Mouse (Mus musculus) CH12.LX (cell line): ENCODE data around the gene Taf5l. TPM values are rescaled to one million over a fixed set of nuclear protein-coding genes. Genes with fewer than 3 reads are reported as not detected.
A peak's percentile ranks its signal among the peaks of the same experiment; 100 is the strongest.

Experiments
- DNase-seq: peaks from one replicate; pipeline ENCODE4 v3.0.0-alpha.2; 2013; ENCODE audit errors: extremely low read depth
- H3K27ac ChIP-seq: 2 replicates; pipeline ENCODE4 v1.5.1; 2012; ENCODE audit warnings: low read depth, mild to moderate bottlenecking, control low read depth, moderate library complexity; ENCODE audit not compliant: insufficient read depth
- H3K27me3 ChIP-seq: replicated peaks from 2 replicates; pipeline ENCODE3; 2012; ENCODE audit warnings: inconsistent platforms
- H3K36me3 ChIP-seq, 2 experiments: replicated peaks in 1 of 2; 2 replicates each; pipeline versions ENCODE3 to v1.6.1; 2012; ENCODE audit warnings: inconsistent platforms in 1 of 2, low read length in 1 of 2, mild to moderate bottlenecking in 1 of 2, mixed read lengths in 1 of 2, moderate library complexity in 1 of 2; ENCODE audit not compliant: control insufficient read depth in 1 of 2, insufficient read depth in 1 of 2
- H3K4me1 ChIP-seq, 2 experiments: 2 replicates each; pipeline ENCODE4 v1.6.1; 2012; ENCODE audit warnings: inconsistent platforms in 1 of 2, moderate library complexity in 1 of 2; ENCODE audit not compliant: insufficient read depth in 2 of 2, control insufficient read depth in 1 of 2
- H3K4me2 ChIP-seq: 2 replicates; pipeline ENCODE4 v1.6.1; 2012; ENCODE audit warnings: low read depth, mild to moderate bottlenecking, control low read depth; ENCODE audit not compliant: poor library complexity, insufficient read depth, severe bottlenecking
- H3K4me3 ChIP-seq, 3 experiments: fragments of 150-350 bp in 1 of 3; sonication (generic) in 1 of 3; replicated peaks in 1 of 3; 2 replicates each; pipeline versions ENCODE3 to v1.5.1; 2011 to 2012; ENCODE audit warnings: low read depth in 2 of 3, low read length in 2 of 3, mild to moderate bottlenecking in 2 of 3, moderate library complexity in 2 of 3, control low read depth in 1 of 3, improper control_type of control experiment in 1 of 3, inconsistent platforms in 1 of 3, mixed read lengths in 1 of 3; ENCODE audit not compliant: poor library complexity in 1 of 3
- H3K79me2 ChIP-seq: replicated peaks from 2 replicates; pipeline ENCODE4 v1.6.1; 2012; ENCODE audit warnings: mild to moderate bottlenecking, moderate library complexity; ENCODE audit not compliant: control insufficient read depth, poor library complexity, insufficient read depth, severe bottlenecking; ENCODE audit errors: extremely low read depth
- H3K9ac ChIP-seq: 2 replicates; pipeline ENCODE4 v1.6.1; 2012; ENCODE audit warnings: low read depth, mild to moderate bottlenecking, control low read depth, moderate library complexity; ENCODE audit not compliant: insufficient read depth
- H3K9me3 ChIP-seq: replicated peaks from 2 replicates; pipeline ENCODE3; 2012; ENCODE audit warnings: low read length, inconsistent platforms, mixed read lengths
- CHD2 ChIP-seq: IDR thresholded peaks from 2 replicates; pipeline ENCODE4 v1.6.1; 2011; ENCODE audit warnings: low read length, improper control_type of control experiment
- CTCF ChIP-seq, 2 experiments: IDR thresholded peaks in 1 of 2; conservative IDR thresholded peaks in 1 of 2; 2 replicates each; pipeline ENCODE4 v1.5.1; 2011 to 2012; ENCODE audit warnings: low read depth in 2 of 2, low read length in 2 of 2, improper control_type of control experiment in 1 of 2, inconsistent platforms in 1 of 2, mild to moderate bottlenecking in 1 of 2, moderate library complexity in 1 of 2
- E2F4 ChIP-seq: IDR thresholded peaks from 2 replicates; pipeline ENCODE4 v1.6.1; 2011; ENCODE audit warnings: low read depth, low read length, improper control_type of control experiment; ENCODE audit not compliant: insufficient replicate concordance
- ELF1 ChIP-seq: IDR thresholded peaks from 2 replicates; pipeline ENCODE4 v1.6.1; 2014; ENCODE audit warnings: low read depth, mild to moderate bottlenecking, inconsistent platforms, low read length, improper control_type of control experiment
- EP300 ChIP-seq: IDR thresholded peaks from 2 replicates; pipeline ENCODE4 v1.6.1; 2011; ENCODE audit warnings: low read length, improper control_type of control experiment
- ETS1 ChIP-seq: conservative IDR thresholded peaks from 2 replicates; pipeline ENCODE4 v1.6.1; 2012; ENCODE audit warnings: low read depth, mild to moderate bottlenecking, inconsistent platforms, low read length, improper control_type of control experiment, moderate library complexity
- GABPA ChIP-seq: IDR thresholded peaks from 2 replicates; pipeline ENCODE4 v1.6.1; 2012; ENCODE audit warnings: low read depth, low read length, improper control_type of control experiment, inconsistent platforms; ENCODE audit not compliant: insufficient replicate concordance
- IRF4 ChIP-seq: IDR thresholded peaks from 2 replicates; pipeline ENCODE4 v1.6.1; 2014; ENCODE audit warnings: low read depth, mild to moderate bottlenecking, inconsistent platforms, low read length, improper control_type of control experiment
- JUN ChIP-seq: IDR thresholded peaks from 2 replicates; pipeline ENCODE4 v1.6.1; 2011; ENCODE audit warnings: low read depth, mild to moderate bottlenecking, low read length, improper control_type of control experiment, moderate library complexity; ENCODE audit not compliant: insufficient read depth
- JUND ChIP-seq: conservative IDR thresholded peaks from 2 replicates; pipeline ENCODE4 v1.6.1; 2011; ENCODE audit warnings: low read depth, low read length, improper control_type of control experiment
- KAT2A ChIP-seq: IDR thresholded peaks from 2 replicates; pipeline ENCODE4 v1.6.1; 2012; ENCODE audit warnings: low read length, improper control_type of control experiment, inconsistent platforms; ENCODE audit not compliant: insufficient replicate concordance
- MAFK ChIP-seq: IDR thresholded peaks from 2 replicates; pipeline ENCODE4 v1.6.1; 2011; ENCODE audit warnings: low read length, improper control_type of control experiment; ENCODE audit not compliant: insufficient replicate concordance
- MAZ ChIP-seq: IDR thresholded peaks from 2 replicates; pipeline ENCODE4 v1.6.1; 2012; ENCODE audit warnings: low read depth, mild to moderate bottlenecking, inconsistent platforms, low read length, improper control_type of control experiment, moderate library complexity
- MXI1 ChIP-seq: IDR thresholded peaks from 2 replicates; pipeline ENCODE4 v1.6.1; 2011; ENCODE audit warnings: mild to moderate bottlenecking, low read depth, low read length, improper control_type of control experiment
- NRF1 ChIP-seq: IDR thresholded peaks from 2 replicates; pipeline ENCODE4 v1.6.1; 2014; ENCODE audit warnings: low read depth, mild to moderate bottlenecking, inconsistent platforms, low read length, improper control_type of control experiment, moderate library complexity
- PAX5 ChIP-seq: IDR thresholded peaks from 2 replicates; pipeline ENCODE4 v1.6.1; 2012; ENCODE audit warnings: low read length, inconsistent platforms, mixed read lengths
- SMC3 ChIP-seq: IDR thresholded peaks from 2 replicates; pipeline ENCODE4 v1.6.1; 2011; ENCODE audit warnings: low read depth, low read length, improper control_type of control experiment
- TBP ChIP-seq: conservative IDR thresholded peaks from 2 replicates; pipeline ENCODE4 v1.6.1; 2011; ENCODE audit warnings: low read depth, low read length, improper control_type of control experiment
- UBTF ChIP-seq: IDR thresholded peaks from 2 replicates; pipeline ENCODE4 v1.6.1; 2012; ENCODE audit warnings: low read depth, mild to moderate bottlenecking, inconsistent platforms, low read length, improper control_type of control experiment, moderate library complexity
- USF2 ChIP-seq: conservative IDR thresholded peaks from 2 replicates; pipeline ENCODE4 v1.6.1; 2011; ENCODE audit warnings: low read depth, low read length, improper control_type of control experiment
- ZC3H11A ChIP-seq: IDR thresholded peaks from 2 replicates; pipeline ENCODE4 v1.6.1; 2012; ENCODE audit warnings: low read depth, mild to moderate bottlenecking, inconsistent platforms, low read length, improper control_type of control experiment
- ZMIZ1 ChIP-seq: IDR thresholded peaks from 2 replicates; pipeline ENCODE4 v1.6.1; 2012; ENCODE audit warnings: low read depth, mild to moderate bottlenecking, inconsistent platforms, low read length, improper control_type of control experiment
- ZNF384 ChIP-seq: IDR thresholded peaks from 2 replicates; pipeline ENCODE4 v1.6.1; 2012; ENCODE audit warnings: low read depth, low read length, improper control_type of control experiment, inconsistent platforms
- dilution Hi-C: fragments of 300-500 bp; cut with MboI; formaldehyde crosslinking; loops from 2 replicates; pipeline ENCODE4 v1.14.3; 2020; ENCODE audit warnings: low sequenced_read_pairs; ENCODE audit not compliant: extremely low pct_unique_long_range_greater_than_20kb, extremely low pct_ligation_motif_present
- in situ Hi-C: fragments of 300-500 bp; cut with MboI; formaldehyde crosslinking; loops from 3 replicates; pipeline ENCODE4 v1.14.3; 2019; ENCODE audit warnings: low sequenced_read_pairs, low pct_ligation_motif_present, low pct_unique_long_range_greater_than_20kb, mixed read lengths
- polyA plus RNA-seq: library from polyadenylated mRNA; unstranded; fragments of >175 nt; gene quantifications from 2 replicates; pipeline ENCODE4 v1.2.1, GENCODE M21; 2012; ENCODE audit warnings: low read depth; ENCODE audit not compliant: insufficient read length
- total RNA-seq, 2 experiments: library from RNA; depleted of rRNA; stranded (reverse); fragments of 300-350 nt in 1 of 2; fragments of >200 nt in 1 of 2; gene quantifications; 2 replicates each; pipeline ENCODE4 v1.2.3; 2012 to 2014

Gene Taf5l
- total and polyA plus RNA-seq, 3 experiments = 54.2 to 75.8 (median 63.0) TPM

DNA sequence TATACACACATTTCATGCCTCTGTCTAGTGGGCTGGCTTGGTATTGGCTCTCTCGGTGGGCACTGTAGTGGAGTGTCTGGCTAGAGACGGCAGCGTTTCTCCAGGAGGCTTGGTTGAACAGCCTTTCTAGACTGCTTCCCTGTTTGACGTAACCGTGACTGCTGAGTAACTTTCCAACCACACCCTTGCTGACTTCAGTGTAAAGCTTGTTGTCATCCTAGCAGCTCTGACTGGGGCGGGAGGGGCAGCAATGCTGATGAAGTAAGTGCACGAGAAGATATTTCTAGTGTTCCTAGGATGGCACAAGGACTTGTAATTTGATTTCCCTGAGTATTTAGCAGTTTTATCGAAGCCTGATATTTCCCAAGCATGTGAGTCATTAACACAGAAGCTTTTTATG lies 24.7 kb upstream of the Taf5l start:
- no peak for TF ChIP-seq EP300
- 0 out of 2 replicates have a peak, but pooled peaks have one; percentile 21 for TF ChIP-seq ETS1
- TF ChIP-seq, all 38 proteins: peak for 1
- peak; percentile 28 for DNase-seq
- Histone ChIP-seq H3K9ac (no peak overlapping the region), H3K4me3 (no peak overlapping the region), H3K79me2 (no peaks in the 10 kb centered on the region; the same call in 1 of the 2 replicates), H3K27me3 (no peaks in the 10 kb centered on the region), H3K36me3 (peaks cover 57 to 87% of the 10 kb centered on the region in 2 experiments), H3K4me1 (0 out of 4 replicates have a peak, but pooled peaks cover 0 to 6% of the 10 kb centered on the region in 2 experiments), H3K9me3 (no peaks in the 10 kb centered on the region), H3K4me2 (no peak overlapping the region), H3K27ac (no peak overlapping the region)
- dilution Hi-C loops (no loop called here), in situ Hi-C loops (no loop called here)

DNA sequence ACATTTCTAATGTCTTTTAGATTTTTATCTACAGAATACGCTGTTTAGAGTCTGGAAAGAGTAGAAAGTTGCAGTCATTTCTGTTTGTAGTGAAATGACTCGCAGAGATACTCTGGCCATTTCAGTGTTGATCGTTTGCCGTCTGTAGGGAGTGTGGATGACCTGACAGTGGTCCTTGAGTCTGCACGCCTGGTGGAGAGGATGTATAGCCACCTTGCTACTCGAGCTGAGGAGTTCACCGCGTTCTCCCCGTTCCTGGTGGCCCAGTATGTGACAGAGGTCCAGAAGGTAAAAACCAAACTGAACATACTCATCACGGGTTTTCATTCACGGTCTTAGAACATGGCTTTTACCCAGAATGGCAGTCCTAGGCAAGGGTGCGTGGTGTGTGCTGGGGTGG lies 23.7 kb upstream of the Taf5l start:
- Histone ChIP-seq H3K79me2 (no peaks in the 10 kb centered on the region; the same call in 1 of the 2 replicates), H3K4me1 (0 out of 4 replicates have a peak, but pooled peaks cover 0 to 6% of the 10 kb centered on the region in 2 experiments), H3K27me3 (no peaks in the 10 kb centered on the region), H3K36me3 (peaks cover 62 to 86% of the 10 kb centered on the region in 2 experiments), H3K9ac (no peak overlapping the region), H3K27ac (no peak overlapping the region), H3K4me3 (no peak overlapping the region), H3K4me2 (no peak overlapping the region), H3K9me3 (no peaks in the 10 kb centered on the region)
- no peak for DNase-seq
- TF ChIP-seq ELF1 (no peak), JUND (no peak), E2F4 (no peak), IRF4 (no peak), NRF1 (no peak), GABPA (no peak)
- dilution Hi-C loops = no loop called here
- in situ Hi-C loops = no loop called here

DNA sequence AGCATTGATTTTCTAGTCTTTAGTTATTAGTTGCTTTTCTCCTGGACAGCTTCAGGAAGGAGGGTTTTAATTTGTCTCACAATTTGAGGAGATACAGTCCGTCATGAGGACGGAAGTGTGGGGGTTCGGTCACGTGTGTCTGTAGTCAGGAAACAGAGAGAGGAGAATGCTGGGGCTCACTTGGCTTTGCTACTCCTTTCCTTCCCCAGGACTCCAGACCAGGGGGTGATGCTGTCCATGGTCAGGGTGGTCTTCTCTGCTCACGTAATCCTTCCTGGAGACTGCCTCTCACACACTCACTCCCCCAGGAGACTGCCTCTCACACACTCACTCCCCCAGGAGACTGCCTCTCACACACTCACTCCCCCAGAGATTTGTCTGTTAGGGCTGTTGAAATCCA lies 23.2 kb upstream of the Taf5l start:
- Histone ChIP-seq H3K4me1 (0 out of 4 replicates have a peak, but pooled peaks cover 0 to 6% of the 10 kb centered on the region in 2 experiments), H3K27me3 (no peaks in the 10 kb centered on the region), H3K36me3 (peaks cover 67 to 86% of the 10 kb centered on the region in 2 experiments), H3K4me2 (no peak overlapping the region), H3K9ac (no peak overlapping the region), H3K4me3 (no peak overlapping the region), H3K79me2 (no peaks in the 10 kb centered on the region; the same call in 1 of the 2 replicates), H3K27ac (no peak overlapping the region), H3K9me3 (no peaks in the 10 kb centered on the region)
- TF ChIP-seq KAT2A (no peak), MAZ (no peak), PAX5 (no peak), USF2 (no peak), ZMIZ1 (no peak), ETS1 (no peak), JUN (no peak), MXI1 (no peak), SMC3 (no peak), GABPA (no peak), UBTF (no peak), CTCF (conservative IDR thresholded peaks at IDR 0.05 in 1 of 2, IDR thresholded peaks at IDR 0.05 in 1 of 2; ENCODE audit: low read depth in 2 of 2, low read length in 2 of 2) (no peak), CHD2 (no peak), ZNF384 (no peak), MAFK (no peak), ZC3H11A (no peak), TBP (no peak)
- no peak for DNase-seq
- in situ Hi-C loops = no loop called here
- dilution Hi-C loops = no loop called here
